Mouse (Mus musculus) spleen, adult 2 months (tissue): ENCODE data around the gene Rps24.

Experiments
- CTCF ChIP-seq: fragments of 200-500 bp; IDR thresholded peaks from 2 replicates; pipeline ENCODE4 v1.5.1; 2011; ENCODE audit warnings: mild to moderate bottlenecking, inconsistent platforms; ENCODE audit not compliant: insufficient read depth, insufficient read length, insufficient replicate concordance; ENCODE audit errors: extremely low read depth
- POLR2A ChIP-seq: fragments of 200-500 bp; IDR thresholded peaks from 2 replicates; pipeline ENCODE4 v1.6.1; 2011; ENCODE audit warnings: low read depth, low read length, inconsistent platforms

- TF ChIP-seq POLR2A (no peak), CTCF (no peak)
These were observed 38.9 kb downstream of the Rps24 start for GRCm38 (mm10) chr14:24525677-24526415.
